In genomic region chr3:60958769-60959168, GRCm38 (mm10) we compare ENCODE assay signal across 24 mouse cellular contexts. TPM values are rescaled to one million over a fixed set of nuclear protein-coding genes. Genes with fewer than 3 reads are reported as not detected.
DNase-seq lines count a peak whose midpoint lies in the region; ATAC-seq lines count a peak whose summit lies in the region.
"Had no signal": no experiment of that assay in that cellular context is flagged by ENCODE, and none has a peak within 500 bp of the region (broad histone marks: within the 10 kb centered on the region; RNA-seq: fewer than 3 reads in every experiment).

No protein-coding gene starts in this region.

- no peaks in the 10 kb centered on the region for H3K36me3 ChIP-seq in heart, embryonic 10.5 days
- no peaks in the 10 kb centered on the region for H3K36me3 ChIP-seq in lung, embryonic 15.5 days
- H3K36me3 ChIP-seq: embryonic facial prominence, embryonic 15.5 days; forebrain, embryonic 10.5 days; G1E; heart, embryonic 15.5 days; hindbrain, embryonic 10.5 days had no signal

- H3K4me2 ChIP-seq in lung, embryonic 15.5 days: no peak overlapping the region
- H3K4me2 ChIP-seq: embryonic facial prominence, embryonic 15.5 days; heart, embryonic 15.5 days; hindbrain, embryonic 14.5 days had no signal

- no peak overlapping the region for H3K27ac ChIP-seq in heart, embryonic 10.5 days
- H3K27ac ChIP-seq in lung, embryonic 15.5 days: no peak overlapping the region
- H3K27ac ChIP-seq: embryonic facial prominence, embryonic 15.5 days; forebrain, embryonic 10.5 days; heart, embryonic 15.5 days; hindbrain, embryonic 10.5 days; hindbrain, embryonic 14.5 days had no signal

- H3K9ac ChIP-seq in lung, embryonic 15.5 days: no peak overlapping the region
- H3K9ac ChIP-seq: embryonic facial prominence, embryonic 15.5 days; heart, embryonic 15.5 days; hindbrain, embryonic 14.5 days had no signal

- no peaks in the 10 kb centered on the region for H3K9me3 ChIP-seq in heart, embryonic 10.5 days
- no peaks in the 10 kb centered on the region for H3K9me3 ChIP-seq in lung, embryonic 15.5 days
- H3K9me3 ChIP-seq: embryonic facial prominence, embryonic 15.5 days; forebrain, embryonic 10.5 days; G1E; heart, embryonic 15.5 days; hindbrain, embryonic 10.5 days had no signal

- peak; percentile 18 for DNase-seq in gastrocnemius, adult 18-20 months (ENCODE audit: low spot score)
- DNase-seq in gastrocnemius, adult 8-10 months (ENCODE audit: low spot score in 2 of 2): no peak
- DNase-seq in heart, adult 8-10 months (ENCODE audit: low spot score): peak; percentile 27
- no peak for DNase-seq in heart, embryonic 10.5 days (ENCODE audit: low spot score)
- DNase-seq in lung, postnatal 14 days: peak; percentile 18
- DNase-seq in kidney, adult 18-20 months: no peak
- no peak for DNase-seq in left cerebral cortex, adult 9 months (ENCODE audit: low spot score in 2 of 2)
- DNase-seq: adrenal gland, postnatal 10 days; B cell, adult 2 months; cerebellum, adult 11 months; cerebellum, adult 8-10 months; cerebellum, postnatal 14 days; embryo, embryonic 11 days; gastrocnemius, postnatal 25 days had no signal

- H3K4me1 ChIP-seq in heart, embryonic 10.5 days: no peaks in the 10 kb centered on the region
- no peaks in the 10 kb centered on the region for H3K4me1 ChIP-seq in lung, embryonic 15.5 days
- H3K4me1 ChIP-seq: embryonic facial prominence, embryonic 15.5 days; forebrain, embryonic 10.5 days; hindbrain, embryonic 10.5 days had no signal

- no peaks in the 10 kb centered on the region for H3K27me3 ChIP-seq in heart, embryonic 10.5 days (ENCODE audit: insufficient read depth, poor library complexity, severe bottlenecking)
- no peaks in the 10 kb centered on the region for H3K27me3 ChIP-seq in lung, embryonic 15.5 days
- H3K27me3 ChIP-seq: embryonic facial prominence, embryonic 15.5 days; heart, embryonic 15.5 days had no signal

- H3K4me3 ChIP-seq in heart, embryonic 10.5 days: no peak overlapping the region
- no peak overlapping the region for H3K4me3 ChIP-seq in lung, embryonic 15.5 days
- H3K4me3 ChIP-seq: embryonic facial prominence, embryonic 15.5 days; erythroblast, embryonic 14.5 days; forebrain, embryonic 10.5 days; heart, embryonic 15.5 days; hindbrain, embryonic 10.5 days had no signal

- 84% methylated on average over 2 of the region's 2 CpGs for WGBS in heart, embryonic 10.5 days
- 52% methylated on average over 2 of the region's 2 CpGs for WGBS in lung, embryonic 15.5 days

- ATAC-seq in lung, embryonic 15.5 days (ENCODE audit: borderline replicate concordance, extremely low read depth, low FRiP score, low TSS enrichment): peak; percentile 75
- ATAC-seq: CD4-positive, CD25-positive, alpha-beta regulatory T cell, adult 4 months; forebrain, embryonic 14.5 days had no signal

RNA-seq across cellular contexts. Expression of gene P2ry1, which starts 43.8 kb away (rescaled TPM):
- total RNA-seq in gastrocnemius, adult 18-20 months (2021): 10 to 100 TPM in 1 of 2 experiments, 1 to 10 TPM in 1; 9.4 to 11.4 TPM
- total RNA-seq in gastrocnemius, adult 8-10 months (2022): 10 to 100 TPM in 2 of 4 experiments, 1 to 10 TPM in 2; 7.3 to 11.8 (median 9.5) TPM
- total RNA-seq in heart, adult 8-10 months (2022): 10 to 100 TPM; 46.7 to 52.8 (median 51.5) TPM
- polyA plus RNA-seq in heart, embryonic 10.5 days (2016; fragmentation: Nextera tagmentation; extraction: Ambion mirVana): 4.4 TPM in 2 replicates
- 6.1 and 6.3 TPM in 2 replicates for polyA plus RNA-seq in lung, embryonic 15.5 days (2015; fragmentation: Nextera tagmentation; extraction: Ambion mirVana)
- polyA plus RNA-seq: CD4-positive, CD25-positive, alpha-beta regulatory T cell, adult 4 months had no signal

Comparison
In these comparisons a context has a peak if more than half of its experiments do, and no peak if none do; other contexts are left out.
1. DNase-seq: peak in gastrocnemius, adult 18-20 months (single experiment), heart, adult 8-10 months (single experiment) and lung, postnatal 14 days (single experiment); none in gastrocnemius, adult 8-10 months (0 of 2), heart, embryonic 10.5 days (single experiment), kidney, adult 18-20 months (single experiment) and left cerebral cortex, adult 9 months (0 of 2).